Mouse (Mus musculus): ENCODE measurements around the gene Mum1l1.
"Not testable (repeated sequence)": the region's sequence is repeated elsewhere in the genome, so short reads cannot be mapped to it uniquely, and the experiment has no call there.

Mum1l1 gene

GRCm38 (mm10) chrX:139209829-139210225, at the start of gene Mum1l1:
TSS of gene Mum1l1 (plus strand) at chrX:139210042.
- DNase-seq: peak; percentile 19

GRCm38 (mm10) chrX:139178928-139179327, 30.9 kb upstream of the Mum1l1 start, which contains the start of gene 4933428M09Rik:
TSS of gene 4933428M09Rik (plus strand) at chrX:139179228.
- DNase-seq: no peak

GRCm38 (mm10) chrX:139191506-139191905, 18.3 kb upstream of the Mum1l1 start:
- DNase-seq: not testable (repeated sequence)

- DNase-seq: no peak
Measured at GRCm38 (mm10) chrX:139194572-139195279, 15.1 kb upstream of the Mum1l1 start.

- not testable (repeated sequence) for DNase-seq
Measured at GRCm38 (mm10) chrX:139209191-139209828, 532 bp upstream of the Mum1l1 start.

- DNase-seq: no peak
Measured at GRCm38 (mm10) chrX:139214765-139215164, 4.9 kb downstream of the Mum1l1 start.

- DNase-seq: no peak
Measured at GRCm38 (mm10) chrX:139216409-139216808, 6.6 kb downstream of the Mum1l1 start.

- DNase-seq: no peak
Measured at GRCm38 (mm10) chrX:139216991-139217593, 7.2 kb downstream of the Mum1l1 start.

- peak; percentile 13 for DNase-seq
Measured at GRCm38 (mm10) chrX:139217776-139218175, 7.9 kb downstream of the Mum1l1 start.

- DNase-seq: peak; percentile 8
Measured at GRCm38 (mm10) chrX:139219017-139219416, 9.2 kb downstream of the Mum1l1 start.

- no peak for DNase-seq
Measured at GRCm38 (mm10) chrX:139220830-139221229, 11.0 kb downstream of the Mum1l1 start.

GRCm38 (mm10) chrX:139221893-139222292, 12.1 kb downstream of the Mum1l1 start:
- no peak for DNase-seq

GRCm38 (mm10) chrX:139231143-139231542, 21.3 kb downstream of the Mum1l1 start:
- DNase-seq: peak; percentile 63

GRCm38 (mm10) chrX:139247294-139247693, 37.5 kb downstream of the Mum1l1 start:
- DNase-seq: no peak

- no peak for DNase-seq
Measured at GRCm38 (mm10) chrX:139257072-139257471, 47.2 kb downstream of the Mum1l1 start.

GRCm38 (mm10) chrX:139281966-139282365, 72.1 kb downstream of the Mum1l1 start:
- DNase-seq: no peak
